Mouse (Mus musculus): ENCODE measurements around the gene Vmo1.

GRCm38 (mm10) chr11:70506385-70506784, 8.0 kb downstream of the Vmo1 start:
- TF ChIP-seq POLR2A (IDR thresholded peaks at IDR 0.05; ENCODE audit: insufficient read depth, low read length) (no peak), EP300 (IDR thresholded peaks at IDR 0.05; ENCODE audit: insufficient read depth, low read depth, low read length) (no peak), CTCF (IDR thresholded peaks at IDR 0.05; ENCODE audit: low read depth, low read length) (peak; percentile 48)

Measured in ES-Bruce4 (cell line).